Mouse (Mus musculus): ENCODE data around the gene Lyg2. TPM values are rescaled to one million over a fixed set of nuclear protein-coding genes. Genes with fewer than 3 reads are reported as not detected.

The Lyg2 gene
- not detected in 2 replicates for total RNA-seq (2021)
- long read RNA-seq: 0 reads

GRCm38 (mm10) chr1:37916393-37916792, at the start of gene Lyg2:
Gene Lyg2 (minus strand): TSS chr1:37916493.
- no peak for DNase-seq

- no peak for DNase-seq
These were observed 49.3 kb upstream of the Lyg2 start for GRCm38 (mm10) chr1:37965571-37965970.

- peak; percentile 27 for DNase-seq
These were observed 43.2 kb upstream of the Lyg2 start for GRCm38 (mm10) chr1:37959486-37959885.

GRCm38 (mm10) chr1:37958516-37958915, 42.2 kb upstream of the Lyg2 start:
- no peak for DNase-seq

GRCm38 (mm10) chr1:37957659-37958058, 41.4 kb upstream of the Lyg2 start, which contains the start of gene Lyg1:
Gene Lyg1 (minus strand): TSS chr1:37957759.
- no peak for DNase-seq

- DNase-seq: peak; percentile 26
These were observed 40.6 kb upstream of the Lyg2 start for GRCm38 (mm10) chr1:37956690-37957431.

GRCm38 (mm10) chr1:37955251-37955650, 39.0 kb upstream of the Lyg2 start:
- no peak for DNase-seq

- no peak for DNase-seq
These were observed 38.5 kb upstream of the Lyg2 start for GRCm38 (mm10) chr1:37954786-37955185.

- no peak for DNase-seq
These were observed 32.6 kb upstream of the Lyg2 start for GRCm38 (mm10) chr1:37948906-37949305.

- peak; percentile 56 for DNase-seq
These were observed 15.5 kb upstream of the Lyg2 start for GRCm38 (mm10) chr1:37931806-37932205.

GRCm38 (mm10) chr1:37925971-37926370, 9.7 kb upstream of the Lyg2 start:
- no peak for DNase-seq

- DNase-seq: no peak
These were observed 6.2 kb upstream of the Lyg2 start for GRCm38 (mm10) chr1:37922536-37922935.

- no peak for DNase-seq
These were observed 1.8 kb upstream of the Lyg2 start for GRCm38 (mm10) chr1:37918096-37918495.

GRCm38 (mm10) chr1:37917666-37918065, 1.4 kb upstream of the Lyg2 start:
- no peak for DNase-seq

GRCm38 (mm10) chr1:37912751-37913150, 3.5 kb downstream of the Lyg2 start:
- no peak for DNase-seq

- DNase-seq: peak; percentile 8
These were observed 13.1 kb downstream of the Lyg2 start for GRCm38 (mm10) chr1:37903178-37903577.

GRCm38 (mm10) chr1:37900288-37900687, 16.0 kb downstream of the Lyg2 start:
- DNase-seq: no peak

- no peak for DNase-seq
These were observed 16.5 kb downstream of the Lyg2 start for GRCm38 (mm10) chr1:37899816-37900215.

GRCm38 (mm10) chr1:37894606-37895005, 21.7 kb downstream of the Lyg2 start:
- no peak for DNase-seq

- no peak for DNase-seq
These were observed 24.9 kb downstream of the Lyg2 start for GRCm38 (mm10) chr1:37891400-37891799.

GRCm38 (mm10) chr1:37890025-37890652, 26.2 kb downstream of the Lyg2 start, which contains the start of the genes Mitd1 and Mrpl30:
Gene Mitd1 (minus strand): TSS chr1:37890411.
Gene Mrpl30 (plus strand): TSS chr1:37890477.
- peak; percentile 88 for DNase-seq

GRCm38 (mm10) chr1:37889206-37889605, 27.1 kb downstream of the Lyg2 start:
- DNase-seq: no peak

GRCm38 (mm10) chr1:37884451-37884850, 31.8 kb downstream of the Lyg2 start:
- no peak for DNase-seq

- DNase-seq: no peak
These were observed 32.9 kb downstream of the Lyg2 start for GRCm38 (mm10) chr1:37883411-37883810.
